Mouse (Mus musculus): ENCODE data around the gene Ambn. TPM values are rescaled to one million over a fixed set of nuclear protein-coding genes. Genes with fewer than 3 reads are reported as not detected.
"Not testable (repeated sequence)": the region's sequence is repeated elsewhere in the genome, so short reads cannot be mapped to it uniquely, and the experiment has no call there.

Ambn gene
- not detected for total RNA-seq (2021)
- long read RNA-seq, experiment 1 = 0 reads
- long read RNA-seq, experiment 2 = 0 reads

- DNase-seq = no peak
Observed at GRCm38 (mm10) chr5:88455691-88456090, at the start of gene Ambn. TSS of gene Ambn (plus strand) at chr5:88455991.

DNA sequence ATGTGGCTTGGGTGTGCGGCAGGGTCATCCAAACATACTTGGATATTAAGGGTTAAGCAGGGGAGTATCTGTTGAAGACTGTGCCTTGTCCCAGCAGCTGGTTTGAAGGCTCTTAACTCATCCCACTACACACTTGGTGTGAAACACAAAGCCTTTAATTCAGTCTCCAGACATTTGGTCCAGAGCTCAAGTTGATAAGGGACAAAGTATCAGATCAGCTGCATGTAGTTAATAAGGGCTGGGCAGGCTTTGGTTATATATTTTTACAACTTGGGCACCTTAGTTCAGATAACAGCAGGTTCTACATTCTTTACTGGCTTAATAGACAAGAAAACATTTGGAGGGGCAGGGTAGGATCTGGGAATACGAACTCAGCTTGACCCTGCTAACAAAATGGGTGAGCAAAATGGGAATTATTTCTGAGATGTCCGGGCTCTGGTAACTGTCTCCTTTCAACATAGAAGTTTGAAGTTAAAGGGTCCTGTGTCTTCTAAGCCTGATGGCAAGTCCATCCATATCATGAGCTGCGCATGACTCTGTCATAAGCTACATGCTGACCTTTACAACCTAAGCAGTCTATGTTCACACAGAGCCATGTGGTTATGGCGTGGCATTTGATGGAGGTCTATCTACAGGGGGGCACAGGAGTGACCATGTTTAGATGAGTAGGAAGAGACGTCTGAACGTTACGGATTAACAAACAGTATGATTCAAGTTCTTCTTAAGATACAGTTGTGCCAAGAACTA lies 35.3 kb upstream of the Ambn start:
- no peak for DNase-seq

- DNase-seq = not testable (repeated sequence)
Observed at GRCm38 (mm10) chr5:88424892-88425291, 30.9 kb upstream of the Ambn start.

GRCm38 (mm10) chr5:88426753-88427152 lies 29.0 kb upstream of the Ambn start:
- DNase-seq = no peak

GRCm38 (mm10) chr5:88467471-88467870 lies 11.7 kb downstream of the Ambn start:
- no peak for DNase-seq

DNA sequence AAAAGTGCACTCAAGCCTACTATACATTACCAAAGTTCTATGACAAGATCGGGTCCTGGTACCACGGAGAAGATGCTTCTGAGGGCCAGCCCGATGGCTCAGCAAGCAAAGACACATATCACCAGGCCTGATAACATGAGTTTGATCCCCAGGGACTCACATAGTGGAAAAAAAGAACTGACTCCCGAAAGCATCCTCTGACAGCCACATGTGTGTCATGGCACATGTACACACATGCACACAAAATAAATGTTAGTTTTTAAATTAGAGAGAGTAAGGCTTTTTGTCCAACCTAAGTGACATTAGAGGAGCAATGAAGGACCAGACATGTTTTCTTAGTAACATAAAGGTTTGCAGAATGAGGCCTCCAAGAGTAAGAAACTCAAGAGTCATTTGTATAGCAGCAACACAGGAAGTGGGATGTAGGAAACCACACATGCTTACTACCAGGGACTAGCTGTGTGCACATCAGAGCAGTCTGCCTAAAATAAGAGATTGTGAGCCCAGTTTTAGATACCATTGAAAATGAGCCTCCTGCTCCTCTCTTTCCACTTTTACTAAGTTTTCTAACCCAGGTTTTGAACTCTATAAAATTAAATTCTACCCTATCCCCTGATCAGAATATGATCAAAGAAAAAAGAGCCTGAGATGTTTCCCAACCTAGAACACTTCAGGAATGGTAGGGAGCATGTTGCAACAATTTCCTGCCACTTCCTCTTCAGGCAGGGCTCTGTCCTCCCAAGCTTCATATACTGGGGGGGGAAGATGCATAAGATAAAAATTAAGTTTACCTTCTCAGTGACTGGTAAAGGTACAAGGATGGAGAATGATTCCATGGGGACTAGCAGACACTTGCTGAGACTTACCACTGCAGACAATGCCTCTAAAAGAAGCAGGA lies 13.3 kb downstream of the Ambn start:
- no peak for DNase-seq

- no peak for DNase-seq
Observed at GRCm38 (mm10) chr5:88487675-88488074, 31.9 kb downstream of the Ambn start, which contains the start of gene Enam. TSS of gene Enam (plus strand) at chr5:88487975.

- DNase-seq = no peak
Observed at GRCm38 (mm10) chr5:88489004-88489403, 33.2 kb downstream of the Ambn start.

- no peak for DNase-seq
Observed at GRCm38 (mm10) chr5:88491111-88491510, 35.3 kb downstream of the Ambn start.

GRCm38 (mm10) chr5:88499781-88500180 lies 44.0 kb downstream of the Ambn start:
- DNase-seq = no peak

GRCm38 (mm10) chr5:88508555-88508954 lies 52.8 kb downstream of the Ambn start:
- no peak for DNase-seq

DNA sequence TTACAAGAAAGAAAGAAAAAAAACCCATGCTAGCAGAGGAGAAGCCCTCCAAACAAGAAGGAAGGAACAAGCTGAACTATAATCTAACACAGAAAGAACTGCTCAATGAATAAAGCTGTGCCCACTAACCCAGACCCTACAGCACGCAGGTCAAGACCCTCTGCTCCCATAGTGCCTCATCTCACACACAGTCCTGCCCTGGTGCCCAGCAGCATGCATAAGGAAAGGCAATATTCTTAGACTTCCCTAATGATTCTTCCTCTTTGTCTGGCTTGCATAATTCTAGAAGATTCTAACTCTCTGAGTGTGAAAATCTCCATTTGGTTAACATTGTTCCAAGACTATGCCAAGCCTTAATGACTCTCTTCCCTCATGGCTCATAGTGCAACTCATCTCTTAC lies 53.2 kb downstream of the Ambn start:
- no peak for DNase-seq

Other genes starting within 250 kb of the Ambn start
- gene Gm7714, start 187.1 kb upstream of the Ambn start, total RNA-seq (2021) = not detected
- not detected for gene Prol1, start 138.7 kb upstream of the Ambn start, total RNA-seq (2021)
- gene Amtn, start 79.9 kb upstream of the Ambn start, total RNA-seq (2021) = not detected
- gene Enam, start 32.0 kb downstream of the Ambn start, total RNA-seq (2021) = not detected
- gene Jchain, start 71.9 kb downstream of the Ambn start, total RNA-seq (2021) = under 1 TPM; 0.30 TPM
- 10 to 100 TPM; 32.5 to 34.2 TPM for gene Utp3, start 98.5 kb downstream of the Ambn start, total RNA-seq (2021)
- gene Rufy3, start 109.0 kb downstream of the Ambn start, total RNA-seq (2021) = 10 to 100 TPM; 22.2 to 30.7 TPM
- gene Grsf1, start 220.2 kb downstream of the Ambn start, total RNA-seq (2021) = 100 to 1,000 TPM; 120 to 151 TPM